Mouse (Mus musculus) adipocyte (in vitro differentiated cells): Measurements from ENCODE around the gene Hk2.

Experiments
- DNase-seq: peaks from one replicate; pipeline ENCODE4 v3.0.0-alpha.2; 2016; ENCODE audit warnings: low spot score

The Hk2 gene

DNA sequence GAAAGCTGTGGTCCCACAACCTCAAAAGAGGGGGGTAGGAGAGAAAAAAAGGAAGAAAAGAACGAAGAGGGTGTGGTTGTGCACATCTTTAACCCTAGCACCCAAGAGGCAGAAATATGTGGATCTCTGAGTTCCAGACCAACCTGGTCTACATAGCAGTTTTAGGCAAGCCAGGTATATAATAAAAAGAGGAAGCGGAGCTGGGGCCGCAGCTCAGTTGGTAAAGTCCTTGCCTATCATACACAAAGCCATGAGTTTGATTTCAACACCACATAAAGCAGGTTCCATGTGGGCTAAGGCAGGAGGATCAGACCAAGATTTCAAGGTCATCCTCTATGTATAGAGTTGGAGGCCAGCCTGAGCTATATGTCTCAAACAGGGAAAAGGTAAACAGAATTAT is 4.0 kb downstream of the Hk2 start:
- DNase-seq = no peak

GRCm38 (mm10) chr6:82769704-82770103 is 4.5 kb downstream of the Hk2 start:
- no peak for DNase-seq

DNA sequence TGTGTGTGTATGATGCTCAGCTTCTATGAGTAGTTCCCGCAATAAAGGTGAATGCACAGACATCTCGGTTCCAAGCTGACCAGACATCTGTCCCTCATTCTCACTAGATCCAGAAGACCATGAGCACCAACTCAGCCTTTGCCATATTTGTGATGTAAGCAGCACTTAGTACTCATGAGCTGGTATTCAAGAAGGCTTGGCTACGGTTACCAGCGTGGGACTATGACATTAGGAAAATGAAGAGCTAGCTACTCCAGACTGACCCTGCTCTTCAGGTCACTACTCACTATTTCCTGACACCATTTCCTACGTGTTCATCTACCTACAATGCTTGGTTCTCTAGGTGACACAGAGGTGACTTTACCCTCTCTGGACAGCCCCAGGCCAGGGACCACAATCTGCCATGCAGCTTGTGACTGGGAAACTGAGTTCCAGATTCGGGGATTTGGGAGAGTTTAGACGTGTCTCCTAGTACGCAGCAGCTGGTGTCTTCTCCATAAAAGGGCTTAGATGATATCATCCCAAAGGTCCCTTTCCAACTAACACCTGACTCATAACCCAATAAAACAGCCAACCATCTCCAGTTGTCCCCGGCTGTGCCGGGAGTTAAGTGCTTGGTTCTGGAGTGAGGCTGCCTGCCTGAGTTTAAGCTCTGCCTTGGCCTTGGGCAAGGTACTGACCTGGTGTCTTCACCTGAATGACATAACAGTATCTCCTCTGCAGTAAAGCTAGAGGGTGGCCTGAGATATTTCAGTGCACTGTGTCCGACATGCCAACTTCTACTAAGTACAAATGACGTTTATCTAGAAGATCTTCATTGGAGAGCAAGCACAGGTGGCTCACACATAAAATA is 6.3 kb downstream of the Hk2 start:
- DNase-seq = no peak

- DNase-seq = peak; percentile 63
Measured at GRCm38 (mm10) chr6:82766636-82767035, 7.6 kb downstream of the Hk2 start.

GRCm38 (mm10) chr6:82765261-82765660 is 9.0 kb downstream of the Hk2 start:
- no peak for DNase-seq

DNA sequence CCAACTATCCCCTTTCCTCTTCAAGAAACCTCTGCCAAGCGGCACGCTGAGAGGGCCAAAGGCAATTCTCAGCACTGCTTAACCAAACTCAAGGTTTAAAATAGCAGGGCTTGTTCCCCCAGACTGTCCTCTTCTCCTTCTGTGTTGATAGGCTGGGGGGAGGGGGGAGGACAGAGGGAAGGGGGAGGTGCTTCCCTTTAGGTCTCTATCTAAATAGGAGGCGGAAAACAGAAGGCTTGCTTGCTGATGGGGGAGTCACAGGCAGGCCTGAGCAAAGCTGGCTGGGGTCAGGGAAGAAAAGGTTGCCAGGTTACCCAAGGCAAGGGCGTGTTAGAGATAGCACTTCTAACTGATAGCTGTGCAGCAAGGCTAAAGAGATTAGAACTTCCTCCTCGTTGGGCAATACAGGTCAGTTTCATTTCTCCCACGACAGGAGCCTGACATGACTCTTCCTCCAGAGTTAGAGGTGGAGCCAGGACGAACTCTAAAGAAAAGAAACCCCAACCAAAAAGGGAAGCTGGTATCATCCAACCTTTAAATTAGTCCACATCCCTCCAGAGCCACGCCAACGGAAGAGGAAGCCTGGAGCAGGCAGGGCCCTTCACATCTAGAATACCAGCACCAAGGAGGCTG is 10.3 kb downstream of the Hk2 start:
- peak; percentile 65 for DNase-seq

DNA sequence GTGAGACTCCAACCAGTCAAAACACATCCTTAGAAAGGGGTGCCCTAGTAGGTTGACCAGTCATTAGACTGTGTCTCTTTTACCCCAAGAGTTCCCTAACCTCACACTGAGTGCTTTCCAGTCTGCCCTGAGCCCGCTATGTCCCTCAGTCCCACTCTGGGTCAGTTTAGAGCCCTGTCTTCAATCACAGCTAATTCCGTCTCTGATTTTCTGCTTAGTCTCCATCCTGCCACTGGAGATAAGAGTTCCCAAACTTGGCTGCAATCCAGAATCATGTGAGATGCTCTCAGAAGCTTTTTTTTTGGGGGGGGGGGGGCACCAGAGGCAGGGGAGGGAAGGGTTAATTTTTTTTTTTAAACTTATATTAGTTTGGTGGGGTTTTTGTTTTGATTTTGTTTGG is 11.5 kb downstream of the Hk2 start:
- DNase-seq = no peak

DNA sequence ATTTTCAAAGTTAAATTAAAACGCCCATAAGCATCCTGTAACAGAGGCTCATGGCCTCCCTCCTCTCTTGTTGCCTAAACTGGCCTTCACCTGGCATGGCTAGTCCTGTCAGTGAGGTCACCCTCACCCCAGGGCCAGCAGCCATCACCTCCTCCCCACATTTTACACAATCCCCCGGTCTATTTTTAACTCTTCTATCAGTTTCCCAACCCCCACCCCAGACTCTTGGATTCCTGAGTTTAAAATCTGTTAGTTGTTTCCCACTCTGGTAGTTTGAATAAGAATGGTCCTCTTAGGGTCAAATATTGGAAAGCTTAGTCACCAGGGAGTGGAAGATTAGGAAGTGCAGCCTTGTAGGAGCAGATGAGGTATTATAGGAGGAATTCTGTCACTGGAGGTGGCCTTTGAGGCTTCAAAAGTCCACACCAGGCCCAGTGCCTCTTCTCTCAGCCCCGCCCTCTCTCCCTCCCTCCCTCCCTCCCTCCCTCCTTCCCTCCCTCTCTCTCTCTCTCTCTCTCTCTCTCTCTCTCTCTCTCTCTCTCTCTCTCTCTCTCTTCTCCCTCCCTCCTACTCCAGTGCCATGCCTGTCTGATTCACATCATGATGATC is 13.4 kb downstream of the Hk2 start:
- peak; percentile 72 for DNase-seq

- DNase-seq = no peak
Measured at GRCm38 (mm10) chr6:82759241-82759640, 15.0 kb downstream of the Hk2 start.

- no peak for DNase-seq
Measured at GRCm38 (mm10) chr6:82756799-82757210, 17.4 kb downstream of the Hk2 start.

DNA sequence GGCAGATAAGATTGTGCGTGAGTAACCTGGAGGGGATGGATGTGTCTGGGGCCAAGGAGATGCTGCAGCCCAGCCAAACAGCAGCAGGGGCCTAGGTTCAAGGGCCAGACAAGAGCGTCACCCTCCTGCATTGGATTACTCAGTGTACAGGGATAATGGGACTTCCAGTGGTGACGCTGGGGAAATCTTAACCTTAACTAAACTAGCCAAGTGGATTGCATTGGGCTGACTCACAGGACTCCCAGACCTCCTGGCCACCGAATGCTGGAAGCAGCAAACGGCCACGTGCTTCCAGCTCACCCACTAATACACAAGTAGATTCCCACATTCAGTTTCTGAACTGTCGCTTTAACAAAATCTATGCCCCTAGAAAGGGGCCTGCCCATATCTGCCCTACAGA is 18.0 kb downstream of the Hk2 start:
- DNase-seq = peak; percentile 72

DNA sequence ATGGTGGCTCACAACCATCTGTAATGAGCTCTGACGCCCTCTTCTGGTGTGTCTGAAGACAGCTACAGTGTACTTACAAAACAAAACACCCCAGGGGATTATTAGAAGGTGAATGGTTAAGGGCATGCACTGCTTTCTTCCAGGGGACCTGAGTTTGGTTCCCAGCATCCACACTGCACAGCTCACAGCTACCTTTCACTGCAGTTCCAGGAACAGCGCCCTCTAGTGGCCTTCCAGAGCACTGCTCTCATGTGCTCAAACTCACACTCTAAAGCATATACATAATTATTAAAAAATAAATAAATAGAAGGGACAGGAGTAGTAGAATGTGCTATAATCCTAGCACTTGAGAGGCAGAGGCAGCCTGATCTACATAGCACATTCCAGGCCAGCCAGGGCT is 18.9 kb downstream of the Hk2 start:
- DNase-seq = no peak

DNA sequence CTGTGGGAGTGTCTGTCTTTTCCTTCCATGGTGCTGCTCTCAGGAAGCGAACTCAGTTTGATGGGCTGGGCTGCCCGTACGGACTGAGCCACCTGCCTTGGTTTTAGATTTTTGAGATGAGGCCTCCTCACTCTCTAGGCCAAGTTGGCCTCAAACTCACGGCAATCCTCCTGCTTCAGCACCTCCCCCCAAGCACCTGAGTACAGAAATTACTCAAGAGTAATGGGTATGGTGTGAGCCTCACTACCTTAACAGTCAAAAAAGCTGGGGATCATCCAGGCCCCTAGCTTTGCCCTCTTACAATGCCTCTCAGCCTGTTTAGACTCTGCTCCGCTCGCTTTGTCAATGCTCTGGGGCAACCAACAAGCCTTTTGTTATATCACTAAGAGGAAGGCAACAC is 19.5 kb downstream of the Hk2 start:
- DNase-seq = no peak

GRCm38 (mm10) chr6:82753638-82754361 is 20.5 kb downstream of the Hk2 start:
- DNase-seq = no peak

- DNase-seq = peak; percentile 86
Measured at GRCm38 (mm10) chr6:82753061-82753460, 21.2 kb downstream of the Hk2 start.

DNA sequence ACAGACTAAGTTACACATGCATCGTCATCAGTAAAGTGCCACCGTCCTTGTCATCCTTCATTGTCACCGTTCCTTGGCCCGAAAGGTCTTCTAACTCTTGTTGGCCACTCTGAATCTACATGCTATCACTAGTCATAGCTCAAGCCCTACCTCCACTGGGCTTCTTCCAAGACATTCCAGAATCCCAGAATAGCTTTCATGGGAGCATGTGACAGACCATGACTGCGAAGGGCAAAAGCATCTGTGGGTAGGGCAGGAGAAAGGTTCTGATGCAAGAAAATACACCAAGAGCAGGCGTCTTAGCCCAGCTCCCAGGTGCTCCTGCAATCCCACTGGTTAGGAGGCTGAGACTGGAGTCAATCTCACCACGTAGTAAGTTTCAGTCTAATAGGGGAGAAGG is 22.5 kb downstream of the Hk2 start:
- DNase-seq = no peak

DNA sequence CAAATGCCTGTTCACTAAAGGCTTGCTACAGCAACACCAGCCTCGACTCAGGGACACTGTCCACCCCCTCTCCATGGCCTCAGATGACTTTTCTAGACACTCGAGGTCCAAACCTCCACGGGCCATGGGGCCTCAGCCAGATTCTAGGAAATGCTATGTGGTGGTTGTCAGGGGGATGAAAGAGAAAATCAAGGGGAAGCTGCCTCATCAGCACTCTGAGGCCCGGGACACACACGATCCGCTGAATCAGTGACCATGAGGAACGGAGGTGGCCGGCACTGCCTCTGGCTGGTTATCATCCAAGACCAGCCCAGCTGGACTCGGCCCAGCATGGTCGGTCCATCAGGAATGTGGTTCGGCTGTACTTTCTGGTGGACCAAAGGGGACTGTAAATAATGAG is 23.2 kb downstream of the Hk2 start:
- DNase-seq = no peak

- no peak for DNase-seq
Measured at GRCm38 (mm10) chr6:82750063-82750462, 24.2 kb downstream of the Hk2 start.

- peak; percentile 68 for DNase-seq
Measured at GRCm38 (mm10) chr6:82748106-82748672, 26.1 kb downstream of the Hk2 start.

DNA sequence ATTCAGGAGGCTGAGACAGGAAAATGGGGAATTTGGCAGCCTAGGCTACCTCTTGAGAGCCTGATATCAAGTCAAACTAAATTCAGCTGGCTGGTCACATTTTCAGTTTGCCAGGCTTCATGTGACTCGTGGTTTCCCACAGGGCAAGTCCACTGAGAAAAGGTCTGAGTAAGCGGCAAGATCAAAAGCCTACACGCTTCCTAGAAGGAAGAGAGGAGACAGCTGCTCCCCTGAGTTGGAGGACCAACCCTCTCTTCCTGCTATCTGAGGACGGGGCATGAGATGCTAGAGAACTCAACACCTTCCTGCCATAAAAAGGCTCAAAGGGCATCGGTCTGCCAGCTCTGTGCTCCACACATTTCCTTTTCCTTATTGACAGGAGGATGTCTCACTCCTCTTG is 27.2 kb downstream of the Hk2 start:
- DNase-seq = no peak

DNA sequence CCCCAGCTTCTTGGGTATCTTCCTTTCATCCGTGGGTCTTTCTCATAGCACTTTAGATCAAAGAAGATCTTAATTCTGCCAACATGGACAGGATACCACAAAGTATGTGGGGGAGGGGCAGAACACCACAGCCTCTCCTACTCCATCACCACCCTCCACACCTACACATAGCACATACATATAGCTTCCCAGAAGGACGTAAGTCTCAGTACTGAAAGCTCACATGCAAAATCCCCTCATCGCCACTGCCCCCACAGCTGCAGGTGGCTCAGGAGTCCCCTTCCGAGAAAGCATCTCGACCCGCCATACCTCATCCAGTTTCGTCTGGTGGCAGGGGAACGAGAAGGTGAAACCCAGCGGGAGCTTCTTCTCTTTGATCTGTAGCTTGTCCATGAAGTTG is 29.7 kb downstream of the Hk2 start:
- no peak for DNase-seq

- peak; percentile 81 for DNase-seq
Measured at GRCm38 (mm10) chr6:82741518-82741880, 32.8 kb downstream of the Hk2 start.
